Mouse (Mus musculus) mouse trophoblast stem cell (cell line): ENCODE measurements around the gene Trim28.

Source experiments
- in situ Hi-C, 2 experiments: fragments of 300-500 bp; cut with MseI, MboI; formaldehyde crosslinking; loops; 2 replicates in 1 of 2; 3 replicates in 1 of 2; pipeline ENCODE4 v1.15.1; 2025

Trim28 gene

DNA sequence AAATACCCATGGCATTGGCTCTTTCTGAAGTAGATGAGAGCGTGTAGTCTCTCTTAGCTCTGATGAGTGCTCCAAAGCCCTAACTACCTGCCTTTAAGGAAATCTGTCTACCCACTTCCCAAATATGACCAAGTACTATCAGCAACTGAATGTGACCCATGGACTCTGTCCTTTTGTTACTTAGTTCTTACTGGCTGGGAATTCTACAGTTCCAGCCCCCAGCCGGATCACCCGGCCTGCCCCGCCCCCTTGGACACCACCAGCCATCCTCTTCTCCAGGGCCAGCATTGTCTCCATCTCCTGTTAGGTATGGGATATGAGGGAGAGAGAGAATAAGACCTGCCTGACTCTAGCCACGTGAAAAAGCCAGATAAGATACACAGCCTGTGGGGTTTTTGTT is 861 bp upstream of the Trim28 start, which contains the start of gene Slc27a5:
Gene Slc27a5 (minus strand): TSS at position 140 of the 400 bp plus-strand sequence.
- in situ Hi-C loops: no loop called here

DNA sequence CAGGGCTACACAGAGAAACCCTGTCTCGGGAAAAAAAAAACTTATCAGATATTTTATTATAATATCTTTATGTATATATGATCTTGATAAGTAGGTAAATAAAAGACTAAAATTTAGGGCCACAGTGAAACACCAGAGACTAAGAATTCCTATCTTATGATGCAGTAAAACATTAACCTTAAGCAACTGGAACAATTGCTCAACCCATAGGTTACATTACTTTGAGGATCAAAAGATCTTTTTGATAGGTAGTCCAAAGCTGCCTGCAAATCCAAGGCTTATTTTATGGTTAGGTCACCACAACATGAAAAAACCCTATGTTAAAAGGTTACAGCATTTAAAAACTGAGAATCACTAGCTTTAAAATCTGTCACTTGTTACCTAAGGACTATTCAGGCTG is 2.7 kb downstream of the Trim28 start:
- in situ Hi-C loops: no loop called here

DNA sequence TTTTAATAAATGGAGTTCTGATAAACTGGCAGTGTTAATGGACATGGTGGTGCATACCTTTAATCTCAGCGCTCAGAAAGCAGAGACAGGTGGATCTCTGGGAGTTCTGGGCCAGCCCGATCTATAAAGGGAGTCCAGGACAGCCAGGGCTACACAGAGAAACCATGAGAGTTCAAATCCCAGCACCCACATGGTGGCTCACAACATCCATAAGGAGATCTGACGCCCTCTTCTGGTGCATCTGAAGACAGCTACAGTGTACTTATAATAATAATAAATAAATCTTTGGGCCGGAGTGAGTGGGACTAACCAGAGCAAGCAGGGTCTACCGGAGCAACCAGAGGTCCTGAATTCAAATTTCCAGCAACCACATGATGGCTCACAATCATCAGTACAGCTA is 4.5 kb downstream of the Trim28 start:
- in situ Hi-C loops: no loop called here

DNA sequence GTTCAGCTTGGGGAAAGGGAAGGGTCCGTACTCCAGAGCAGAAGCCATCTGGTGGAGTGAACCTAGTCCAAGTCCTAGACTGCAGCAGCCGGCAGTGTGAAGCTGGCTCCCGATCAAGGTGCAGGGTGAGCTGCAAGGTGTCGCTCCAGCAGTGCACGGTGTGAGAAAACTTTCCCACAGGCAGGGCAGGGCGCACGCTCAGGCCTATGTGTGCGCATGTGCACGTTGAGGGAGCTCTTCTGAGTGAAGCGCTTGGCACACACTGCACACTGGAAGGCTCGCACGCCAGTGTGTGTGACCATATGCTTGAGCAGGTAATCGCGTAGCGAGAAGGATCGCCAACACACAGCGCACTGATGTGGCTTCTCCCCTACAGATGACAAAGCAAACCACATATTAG is 7.1 kb downstream of the Trim28 start:
- in situ Hi-C loops: loop anchor here in 1 of 2 experiments (5.0 kb wide), 1 partner anchor 41 kb away; no protein-coding TSS in a partner anchor

DNA sequence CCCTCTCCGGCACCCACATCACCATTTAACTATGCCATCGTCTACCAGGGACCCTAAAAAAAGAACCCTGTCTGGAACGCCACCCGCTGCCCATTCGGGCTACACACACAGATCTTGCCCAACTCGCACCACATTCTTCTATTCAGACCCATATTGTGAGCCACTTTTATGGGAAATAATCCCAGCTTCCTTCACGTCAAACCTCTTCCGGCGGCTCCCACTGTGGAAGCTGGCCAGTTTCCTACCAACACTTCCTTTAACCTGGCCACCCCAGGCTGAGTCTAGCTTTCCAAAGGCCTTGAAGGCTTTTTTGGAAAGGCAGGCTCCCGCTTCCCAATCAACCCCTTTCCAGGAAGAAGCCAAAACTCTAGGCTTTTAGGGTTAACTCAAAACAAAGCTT is 7.6 kb downstream of the Trim28 start:
- in situ Hi-C loops: loop anchor here in 1 of 2 experiments (5.0 kb wide), 1 partner anchor 41 kb away; no protein-coding TSS in a partner anchor

DNA sequence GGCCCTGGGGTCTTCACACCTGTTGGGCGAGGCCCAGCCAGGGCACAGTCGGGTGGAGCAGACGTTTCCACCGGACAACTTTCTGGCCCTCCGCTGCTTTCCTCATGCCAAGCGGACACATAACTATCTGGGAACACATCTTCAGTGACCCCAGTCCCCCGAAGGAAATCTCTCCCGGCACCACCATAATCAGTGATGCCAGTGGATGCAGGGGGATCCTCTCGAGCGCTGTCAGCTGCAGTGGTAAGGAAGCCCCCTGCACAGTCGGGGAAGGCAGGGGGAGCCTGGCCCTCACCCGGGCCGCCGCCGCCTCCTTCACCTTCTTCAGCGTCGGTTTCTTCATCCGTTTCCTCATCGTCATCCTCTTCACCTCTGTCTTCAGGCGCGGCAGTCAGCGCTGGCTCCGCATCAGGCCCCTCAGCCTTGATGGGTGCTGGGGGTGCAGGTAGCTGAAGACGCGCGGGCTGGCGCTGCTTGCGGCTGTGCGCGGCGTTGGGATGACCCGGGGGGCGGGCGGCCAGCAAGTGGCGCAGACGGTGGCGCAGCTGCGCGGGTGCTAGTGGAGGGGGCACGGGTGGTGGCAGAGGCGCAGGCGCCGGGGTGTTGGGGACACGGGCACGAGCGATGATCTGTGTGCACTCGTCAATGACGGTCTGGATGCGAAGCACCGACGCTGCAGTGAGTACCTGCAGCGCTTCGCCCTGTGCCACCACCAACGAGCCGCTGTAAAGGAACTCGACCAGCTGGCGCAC is 8.6 kb downstream of the Trim28 start:
- in situ Hi-C loops: loop anchor here in 1 of 2 experiments (5.0 kb wide), 1 partner anchor 40 kb away; no protein-coding TSS in a partner anchor

DNA sequence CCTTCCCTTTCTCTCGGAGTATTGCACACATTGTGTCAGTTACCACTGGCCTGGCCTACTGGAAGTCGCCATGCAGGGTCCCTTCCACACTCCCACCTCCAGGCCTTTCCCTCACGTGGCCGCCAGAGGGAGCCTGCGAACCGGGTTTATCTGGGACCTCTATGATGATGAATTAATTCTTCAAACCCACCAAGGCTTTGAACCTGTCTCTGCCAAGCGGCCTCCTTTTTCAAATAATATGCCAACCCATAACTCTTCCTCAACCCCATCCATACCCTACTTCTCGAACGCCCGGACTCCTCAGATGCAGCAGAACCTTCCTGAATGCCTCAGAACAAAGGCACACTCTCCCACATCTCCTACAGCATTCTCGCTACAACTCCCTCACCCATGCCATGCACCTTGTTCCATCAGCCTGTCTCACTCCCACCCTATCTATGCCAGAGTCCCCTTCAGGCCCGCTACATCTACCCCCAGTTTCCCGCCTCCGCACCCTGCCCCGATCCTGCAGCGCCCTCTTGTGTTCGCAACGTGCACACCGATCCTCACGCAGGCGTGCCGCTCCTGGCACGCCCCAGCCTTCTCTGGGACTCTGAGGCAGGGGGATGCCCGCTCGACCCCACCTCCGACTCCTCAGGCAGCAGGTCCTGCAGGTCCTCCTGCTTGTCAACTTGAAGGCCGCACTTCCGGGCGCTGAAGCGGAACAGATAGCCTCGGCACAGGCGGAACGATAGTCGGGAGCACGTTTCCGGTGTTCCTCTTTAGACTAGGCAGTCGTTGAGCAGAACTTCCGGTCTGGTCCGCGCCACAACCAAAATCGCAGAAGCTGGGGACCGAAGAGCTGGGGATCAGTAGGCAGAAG is 10.5 kb downstream of the Trim28 start:
- in situ Hi-C loops: loop anchor here in 1 of 2 experiments (5.0 kb wide), 1 partner anchor 38 kb away; no protein-coding TSS in a partner anchor

DNA sequence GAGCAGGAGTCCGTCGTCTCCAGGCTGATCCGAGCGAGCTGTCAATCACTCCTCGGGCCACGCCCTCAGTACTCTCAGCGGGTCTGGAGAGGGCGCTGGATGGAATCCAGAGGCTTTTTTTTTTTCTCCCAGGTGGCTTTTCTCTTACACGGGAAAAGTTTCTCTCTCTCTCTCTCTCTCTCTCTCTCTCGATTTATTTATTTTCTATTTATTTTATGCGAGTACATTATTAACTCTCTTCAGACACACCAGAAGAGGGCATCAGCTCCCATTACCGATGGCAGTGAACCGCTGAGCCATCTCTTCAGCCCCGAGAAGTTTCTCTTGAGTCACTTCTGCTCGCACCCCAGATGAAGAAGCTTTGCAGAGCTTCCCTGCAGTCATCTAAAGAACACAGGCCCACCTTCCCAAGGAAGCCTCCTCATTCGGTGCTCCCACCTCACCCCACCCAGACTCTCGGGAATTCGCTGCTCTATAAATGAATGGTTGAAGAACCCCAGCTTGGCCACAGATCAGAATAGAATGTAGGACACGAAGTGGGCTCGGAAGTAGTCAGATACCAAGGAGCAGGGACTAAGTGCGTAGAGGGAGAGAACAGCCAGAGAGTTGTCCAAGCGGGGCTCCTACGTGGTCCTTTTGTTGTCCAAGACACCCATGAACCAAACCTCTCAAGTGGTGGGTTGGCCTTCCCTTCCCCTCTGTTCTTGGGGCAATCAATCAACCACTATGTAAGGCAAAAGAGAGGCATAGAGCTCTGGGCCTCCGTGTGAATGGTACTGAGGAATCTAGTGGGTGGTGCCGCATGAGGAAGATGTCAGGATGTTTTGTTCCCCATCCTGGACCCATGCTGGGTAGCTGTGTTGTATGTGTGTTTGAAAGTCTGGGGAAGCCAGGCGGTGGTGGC is 11.3 kb downstream of the Trim28 start, which contains the start of gene Zbtb45:
Gene Zbtb45 (minus strand): TSS at position 30 of the 904 bp plus-strand sequence.
- in situ Hi-C loops: no loop called here

DNA sequence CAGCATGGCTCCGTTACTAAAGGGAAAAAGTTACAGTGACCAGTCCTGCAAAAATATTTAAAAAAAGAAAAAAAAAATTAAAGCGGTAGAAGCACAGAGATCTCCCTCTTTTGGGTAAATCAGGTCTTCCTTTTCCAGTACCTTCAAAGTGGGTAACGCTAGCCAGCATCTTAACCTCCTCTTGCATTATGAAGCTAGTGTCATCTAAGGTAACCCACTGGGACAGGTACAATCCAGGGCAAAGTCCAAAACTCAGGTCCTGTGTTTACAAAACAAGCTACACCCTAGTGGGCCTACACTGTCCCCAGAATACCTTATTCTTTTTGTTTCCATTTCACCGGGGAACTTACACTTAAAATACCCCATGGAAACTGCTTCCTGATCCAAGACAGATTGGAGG is 14.8 kb downstream of the Trim28 start:
- in situ Hi-C loops: no loop called here

DNA sequence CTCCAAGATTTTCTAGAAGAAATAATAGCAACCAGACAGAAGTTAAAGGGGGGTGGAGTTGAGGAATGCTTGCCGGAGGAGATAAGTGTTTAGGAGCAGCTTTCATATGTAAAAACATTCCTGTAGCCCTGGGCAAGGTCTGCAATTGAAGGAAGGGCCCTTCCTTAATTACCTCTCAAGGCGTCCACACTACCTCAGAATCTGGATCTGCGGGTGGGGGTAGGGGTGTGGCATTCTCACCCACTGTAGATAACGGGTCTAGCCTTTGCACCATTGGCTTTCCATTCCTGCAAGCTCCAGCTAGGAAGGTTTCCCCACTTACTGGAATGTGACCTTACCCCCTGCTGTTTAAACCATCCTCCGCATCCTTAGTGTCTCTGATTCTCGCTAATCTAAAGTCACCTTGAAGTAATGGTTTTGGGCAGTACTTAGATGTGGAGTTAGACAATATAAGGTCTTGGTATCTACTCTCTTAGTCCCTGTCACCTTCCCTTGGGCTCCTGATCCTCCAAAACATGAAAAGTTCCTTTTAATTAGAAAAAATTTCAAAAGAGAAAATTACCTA is 15.4 kb downstream of the Trim28 start:
- in situ Hi-C loops: no loop called here

DNA sequence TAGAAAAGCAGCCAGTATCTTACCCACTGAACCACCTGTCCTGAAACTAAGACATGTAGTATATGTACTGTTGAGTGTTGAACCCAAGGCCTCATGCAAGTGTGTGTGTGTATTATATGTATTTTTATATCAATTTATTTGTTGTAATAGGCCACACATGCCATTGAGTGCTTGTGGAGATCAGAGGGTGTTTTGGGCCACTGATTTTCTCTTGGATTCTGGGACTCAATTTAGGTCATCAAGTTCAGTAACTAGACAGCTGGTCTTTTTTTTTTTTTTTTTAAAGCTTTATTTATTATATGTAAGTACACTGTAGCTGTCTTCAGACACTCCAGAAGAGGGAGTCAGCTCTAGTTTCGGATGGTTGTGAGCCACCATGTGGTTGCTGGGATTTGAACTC is 16.3 kb downstream of the Trim28 start:
- in situ Hi-C loops: no loop called here

DNA sequence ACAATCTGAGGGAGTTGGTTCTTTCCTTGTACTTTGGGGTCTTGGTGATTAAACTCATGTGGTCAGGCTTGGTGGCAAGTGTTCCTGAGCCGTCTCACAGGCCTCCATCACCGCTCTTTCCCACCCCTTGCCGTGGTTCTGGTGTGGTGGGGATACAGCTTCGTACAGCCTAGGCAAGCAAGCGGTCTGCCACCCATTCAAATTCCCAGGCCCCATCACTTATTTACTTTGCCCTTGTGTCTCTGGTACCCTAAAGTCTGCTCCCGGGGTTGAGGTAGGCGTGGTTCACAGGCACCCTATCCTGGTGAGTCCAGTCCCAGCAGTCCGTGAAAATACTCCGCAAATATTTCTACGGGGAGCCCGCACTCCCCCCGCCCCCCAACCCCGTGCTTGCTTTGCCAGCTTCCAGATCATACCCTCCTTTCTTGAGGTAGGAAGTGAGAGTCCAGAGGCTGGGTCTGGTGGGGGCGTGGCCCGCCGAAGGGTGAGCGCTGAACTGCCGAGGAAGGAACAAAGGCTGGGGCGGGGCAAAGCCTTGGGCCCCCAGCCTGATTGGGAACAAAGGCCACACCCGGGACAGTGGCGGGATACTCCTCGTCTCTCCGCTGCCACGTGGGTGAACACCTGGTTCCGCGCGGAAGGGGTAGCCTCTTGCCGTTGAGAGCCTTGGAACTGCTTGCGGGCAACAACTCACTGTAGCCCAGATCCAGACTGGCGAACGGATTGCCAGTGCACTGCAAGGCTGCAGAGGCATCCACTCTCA is 24.0 kb downstream of the Trim28 start:
- in situ Hi-C loops: no loop called here

DNA sequence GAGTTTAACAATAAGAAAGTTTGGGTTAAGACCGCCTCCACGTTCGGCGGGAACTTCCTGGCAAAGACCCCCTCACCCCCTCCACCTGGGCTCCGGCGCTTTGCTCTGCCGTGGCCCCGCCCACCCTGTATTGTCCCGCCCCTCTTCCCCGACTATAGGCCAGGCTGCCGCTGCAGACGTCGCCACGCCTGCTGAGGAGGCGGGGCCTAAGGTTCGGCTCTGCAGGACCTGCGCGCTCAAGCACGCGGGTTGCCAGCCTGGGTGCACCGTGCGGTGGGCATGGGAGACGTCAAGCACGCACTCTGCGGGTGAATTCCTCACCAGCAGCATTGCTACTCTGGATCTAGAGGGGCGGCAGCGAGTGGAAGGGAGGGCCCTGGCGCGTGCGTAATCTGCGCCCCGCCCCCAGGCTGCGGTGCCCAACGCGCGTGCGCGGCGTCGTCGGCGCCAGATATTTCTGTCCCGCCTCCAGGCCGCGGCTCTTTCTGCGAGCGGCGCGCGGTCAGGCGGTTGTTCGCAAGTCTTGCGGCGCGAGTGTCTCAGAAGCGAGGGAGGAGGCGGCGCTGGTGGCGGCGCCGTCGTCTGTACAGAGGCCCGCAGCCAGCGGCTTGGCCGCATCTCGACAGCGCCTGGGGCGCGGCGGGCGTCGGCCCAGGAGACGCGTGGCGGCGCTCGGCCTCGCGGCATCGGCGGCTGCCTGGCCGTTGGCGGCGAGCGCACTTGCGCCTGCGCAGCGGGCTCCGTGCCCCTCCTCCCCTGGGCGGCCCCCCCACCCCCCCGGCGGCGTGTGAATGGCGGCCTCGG is 25.2 kb downstream of the Trim28 start:
- in situ Hi-C loops: no loop called here

DNA sequence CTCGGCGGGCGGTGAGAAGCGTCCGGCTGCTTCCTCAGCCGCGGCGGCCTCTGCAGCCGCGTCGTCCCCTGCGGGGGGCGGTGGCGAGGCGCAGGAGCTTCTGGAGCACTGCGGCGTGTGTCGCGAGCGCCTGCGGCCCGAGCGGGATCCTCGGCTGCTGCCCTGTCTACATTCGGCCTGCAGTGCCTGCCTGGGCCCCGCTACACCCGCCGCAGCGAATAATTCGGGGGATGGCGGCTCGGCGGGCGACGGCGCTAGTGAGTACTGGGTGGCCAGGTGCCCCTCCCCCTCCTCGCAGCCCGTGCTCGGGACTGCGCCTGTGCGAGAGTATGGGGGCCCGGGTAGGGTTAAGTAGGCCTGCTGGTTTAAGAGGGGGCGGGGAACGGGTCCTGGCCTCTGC is 25.9 kb downstream of the Trim28 start:
- in situ Hi-C loops: no loop called here

DNA sequence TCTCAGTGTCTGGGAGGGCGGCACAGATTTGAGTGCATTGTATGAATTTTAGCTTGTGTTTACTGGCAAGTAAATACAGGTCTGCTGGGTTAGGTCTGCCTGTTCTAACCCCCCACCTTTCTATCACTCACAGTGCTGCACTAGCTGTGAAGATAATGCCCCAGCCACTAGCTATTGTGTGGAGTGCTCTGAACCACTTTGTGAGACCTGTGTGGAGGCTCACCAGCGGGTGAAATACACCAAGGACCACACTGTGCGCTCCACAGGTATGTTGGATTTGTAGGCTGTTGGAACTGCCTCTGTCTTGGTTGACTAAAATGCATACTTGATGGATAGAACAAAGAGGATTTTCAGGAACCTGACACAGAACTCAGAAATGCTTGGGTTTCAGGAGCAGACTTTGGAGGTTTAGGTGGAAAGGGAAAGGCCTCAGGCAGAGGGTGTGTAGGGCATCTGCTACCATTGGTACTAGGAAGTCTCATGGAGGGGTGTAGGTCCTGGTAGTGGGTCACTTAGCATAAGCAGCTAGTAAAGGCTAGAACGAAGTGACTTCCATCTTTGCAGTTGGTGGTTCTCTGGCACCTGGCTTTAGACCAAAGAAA is 26.7 kb downstream of the Trim28 start:
- in situ Hi-C loops: no loop called here

DNA sequence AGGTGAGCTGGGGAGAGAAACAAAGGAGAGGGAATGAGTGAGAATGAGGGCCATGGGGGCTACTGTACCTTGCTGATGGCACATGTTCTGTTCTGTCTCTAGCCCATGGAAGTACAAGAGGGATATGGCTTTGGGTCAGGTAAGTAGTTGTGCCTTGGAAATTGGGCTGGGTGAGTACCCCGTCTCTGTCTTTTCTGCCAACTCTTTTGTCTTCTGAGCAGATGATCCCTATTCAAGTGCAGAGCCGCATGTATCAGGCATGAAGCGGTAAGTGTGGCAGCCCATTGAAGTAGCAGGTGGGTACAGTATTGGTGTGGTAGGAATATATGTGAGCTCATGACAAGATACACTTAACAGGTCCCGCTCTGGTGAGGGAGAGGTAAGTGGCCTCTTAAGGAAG is 30.1 kb downstream of the Trim28 start:
- in situ Hi-C loops: no loop called here

DNA sequence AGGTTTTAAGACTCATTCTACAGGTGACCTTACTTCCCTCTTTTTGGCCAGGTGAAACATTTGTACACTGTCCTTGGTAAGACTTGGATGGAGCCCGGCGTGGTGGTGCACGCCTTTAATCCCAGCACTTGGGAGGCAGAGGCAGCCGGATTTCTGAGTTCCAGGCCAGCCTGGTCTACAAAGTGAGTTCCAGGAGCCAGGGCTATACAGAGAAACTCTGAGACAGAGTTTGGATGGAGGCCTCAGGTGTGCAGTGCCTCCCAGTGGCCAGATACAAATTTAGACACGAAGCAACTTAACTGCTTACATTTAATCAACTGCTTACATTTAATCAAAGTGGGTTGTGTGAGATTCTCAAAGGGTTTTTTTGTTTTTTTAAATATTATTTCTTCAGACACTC is 32.2 kb downstream of the Trim28 start:
- in situ Hi-C loops: no loop called here

DNA sequence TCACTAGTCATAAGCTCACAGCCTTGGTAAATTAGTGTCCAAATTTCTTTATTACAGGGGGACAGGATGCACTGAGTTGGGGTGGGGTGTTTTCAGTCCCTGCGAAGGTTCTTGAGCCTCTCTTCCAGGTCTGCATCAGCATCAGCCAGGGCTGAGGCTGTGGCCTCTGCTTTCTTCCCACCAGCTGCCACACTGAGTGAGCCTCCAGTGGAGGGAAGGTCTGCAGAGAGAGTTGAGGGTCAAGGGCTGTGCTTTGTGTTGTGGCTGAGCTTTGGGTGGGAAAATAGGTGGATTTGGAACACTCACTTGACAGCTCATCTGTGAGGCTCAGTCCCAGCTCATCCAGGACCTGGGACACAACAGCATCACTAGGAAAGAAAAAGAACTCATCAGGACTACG is 33.1 kb downstream of the Trim28 start:
- in situ Hi-C loops: no loop called here

DNA sequence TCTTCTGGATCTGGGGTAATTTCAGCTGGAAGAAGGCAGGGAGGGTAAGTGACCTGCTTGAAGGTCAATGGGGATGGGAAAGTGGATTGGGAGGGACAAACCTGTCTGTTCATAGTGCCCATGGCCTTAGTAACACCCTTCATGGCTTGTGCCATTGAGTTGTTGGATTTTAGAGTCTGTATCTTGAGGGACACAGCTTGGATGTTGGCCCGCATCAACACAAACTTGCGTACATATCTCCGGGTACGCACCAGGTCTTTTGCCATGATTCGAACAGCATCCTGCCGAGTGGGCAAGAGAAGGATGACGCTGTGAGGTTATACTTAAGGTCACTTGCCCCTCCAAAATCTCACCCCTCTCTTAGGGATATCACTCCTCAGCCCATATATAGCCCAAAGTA is 33.6 kb downstream of the Trim28 start:
- in situ Hi-C loops: no loop called here
